Comparison of ENCODE assay signal across 16 mouse cellular contexts in genomic region chr15:10628131-10628979, GRCm38 (mm10).
DNase-seq lines count a peak whose midpoint lies in the region; ATAC-seq and TF ChIP-seq lines count a peak whose summit lies in the region.
"Had no signal": no experiment of that assay in that cellular context is flagged by ENCODE, and none has a peak within 500 bp of the region (broad histone marks: within the 10 kb centered on the region; RNA-seq: fewer than 3 reads in every experiment).

No protein-coding gene starts in this region.

- H3K27ac ChIP-seq in heart, embryonic 10.5 days = no peak overlapping the region
- H3K27ac ChIP-seq in lung, postnatal 0 days (ENCODE audit: low read length) = no peak overlapping the region
- H3K27ac ChIP-seq in intestine, embryonic 16.5 days (ENCODE audit: low read length) = no peak overlapping the region
- H3K27ac ChIP-seq: heart, adult 2 months; neural tube, embryonic 13.5 days had no signal

- H3K4me3 ChIP-seq in heart, embryonic 10.5 days = no peak overlapping the region
- H3K4me3 ChIP-seq in lung, postnatal 0 days (ENCODE audit: low read depth, low read length) = no peak overlapping the region
- no peak overlapping the region for H3K4me3 ChIP-seq in intestine, embryonic 16.5 days (ENCODE audit: low read length)
- H3K4me3 ChIP-seq: heart, adult 2 months; megakaryocyte, embryonic 14.5 days; neural tube, embryonic 13.5 days had no signal

- no peak for TF ChIP-seq EP300 in lung, postnatal 0 days (IDR thresholded peaks at IDR 0.05)

- peaks cover 7% of the 10 kb centered on the region for H3K4me1 ChIP-seq in heart, embryonic 10.5 days
- H3K4me1 ChIP-seq in lung, postnatal 0 days (ENCODE audit: insufficient read depth, low read depth, low read length) = no peaks in the 10 kb centered on the region
- peaks cover 10% of the 10 kb centered on the region for H3K4me1 ChIP-seq in intestine, embryonic 16.5 days (ENCODE audit: control insufficient read depth, insufficient read depth, low read length)

- TF ChIP-seq CTCF in lung, postnatal 0 days (IDR thresholded peaks at IDR 0.05) = no peak

- intact Hi-C loops in gastrocnemius, postnatal 14 days (cut with DNase I; ENCODE audit: low total_unique reads) = no loop called here

- 0 out of 2 replicates have a peak, but pooled peaks have one; percentile 20 for ATAC-seq in lung, postnatal 0 days
- no peak for ATAC-seq in intestine, embryonic 16.5 days
- no peak for ATAC-seq in inflammation-experienced regulatory T-cells, adult 6 months

- WGBS in heart, embryonic 10.5 days = 82% methylated on average over 16 of the region's 16 CpGs
- WGBS in lung, postnatal 0 days = 46% methylated on average over 16 of the region's 16 CpGs
- 66% methylated on average over 16 of the region's 16 CpGs for WGBS in intestine, embryonic 16.5 days

- H3K9ac ChIP-seq in lung, postnatal 0 days (replicated peaks; ENCODE audit: low read depth) = no peak overlapping the region
- no peak overlapping the region for H3K9ac ChIP-seq in intestine, embryonic 16.5 days (ENCODE audit: low read depth, low read length)
- H3K9ac ChIP-seq: neural tube, embryonic 13.5 days had no signal

- H3K4me2 ChIP-seq in lung, postnatal 0 days (replicated peaks; ENCODE audit: low read depth, low read length) = no peak overlapping the region
- H3K4me2 ChIP-seq in intestine, embryonic 16.5 days (ENCODE audit: low read depth, low read length) = no peak overlapping the region
- H3K4me2 ChIP-seq: neural tube, embryonic 13.5 days had no signal

- no peaks in the 10 kb centered on the region; the same call in 1 of the 2 replicates for H3K27me3 ChIP-seq in heart, embryonic 10.5 days (ENCODE audit: insufficient read depth, poor library complexity, severe bottlenecking)
- H3K27me3 ChIP-seq in lung, postnatal 0 days (replicated peaks; ENCODE audit: insufficient read depth, low read length) = no peaks in the 10 kb centered on the region
- H3K27me3 ChIP-seq in intestine, embryonic 16.5 days (replicated peaks; ENCODE audit: control insufficient read depth, insufficient read depth, low read length) = no peaks in the 10 kb centered on the region
- H3K27me3 ChIP-seq: megakaryocyte, embryonic 14.5 days; neural tube, embryonic 13.5 days had no signal

- H3K36me3 ChIP-seq in heart, embryonic 10.5 days = peaks cover 5% of the 10 kb centered on the region; the same call in 1 of the 2 replicates
- 0 out of 2 replicates have a peak, but pooled peaks cover 5% of the 10 kb centered on the region for H3K36me3 ChIP-seq in lung, postnatal 0 days (ENCODE audit: insufficient read depth, low read length)
- H3K36me3 ChIP-seq in intestine, embryonic 16.5 days (ENCODE audit: control insufficient read depth, insufficient read depth, low read length) = no peaks in the 10 kb centered on the region

- no peaks in the 10 kb centered on the region for H3K9me3 ChIP-seq in heart, embryonic 10.5 days
- no peaks in the 10 kb centered on the region for H3K9me3 ChIP-seq in lung, postnatal 0 days (ENCODE audit: low read length)
- H3K9me3 ChIP-seq in intestine, embryonic 16.5 days (ENCODE audit: control insufficient read depth, low read length) = no peaks in the 10 kb centered on the region
- H3K9me3 ChIP-seq: neural tube, embryonic 13.5 days had no signal

- DNase-seq in heart, adult 11 months = peak; percentile 44
- no peak for DNase-seq in heart, embryonic 10.5 days (ENCODE audit: low spot score)
- DNase-seq in lung, postnatal 0 days (ENCODE audit: low spot score) = no peak
- no peak for DNase-seq in lung, postnatal 4 days
- DNase-seq in gastrocnemius, postnatal 14 days = peak; percentile 24
- DNase-seq: adrenal gland, postnatal 25 days; cerebellum, postnatal 10 days; heart, adult 2 months; heart, postnatal 10 days; layer of hippocampus, adult 9-11 months; spleen, adult 18-20 months; thymus, postnatal 4 days had no signal

Comparison
In these comparisons a context has a peak if more than half of its experiments do, and no peak if none do; other contexts are left out.
1. DNase-seq: peak in heart, adult 11 months (single experiment) and gastrocnemius, postnatal 14 days (single experiment); none in heart, embryonic 10.5 days (single experiment), lung, postnatal 0 days (single experiment) and lung, postnatal 4 days (0 of 2).